Mouse (Mus musculus) liver, embryonic 16.5 days (tissue): ENCODE measurements around the gene Smad3. TPM values are rescaled to one million over a fixed set of nuclear protein-coding genes. Genes with fewer than 3 reads are reported as not detected.

Experiments used
- ATAC-seq: fragments of 200-750 bp; cut with Nextera tagmentation; 2 replicates; pipeline ENCODE4 v1.8.0; 2017; ENCODE audit warnings: low read depth, mild to moderate bottlenecking, moderate number of reproducible peaks, moderate library complexity
- H3K27ac ChIP-seq: fragments of 300-500 bp; sonication (generic); 2 replicates; pipeline ENCODE4 v1.5.1; 2014; ENCODE audit warnings: mild to moderate bottlenecking, low read length
- H3K27me3 ChIP-seq: fragments of 300-500 bp; sonication (generic); 2 replicates; pipeline ENCODE4 v1.6.1; 2014; ENCODE audit warnings: low read depth, low read length, mixed read lengths; ENCODE audit not compliant: control insufficient read depth, insufficient read depth
- H3K36me3 ChIP-seq: fragments of 300-500 bp; sonication (generic); 2 replicates; pipeline ENCODE4 v1.6.1; 2014; ENCODE audit warnings: mild to moderate bottlenecking; ENCODE audit not compliant: control insufficient read depth, insufficient read depth
- H3K4me1 ChIP-seq: fragments of 300-500 bp; sonication (generic); 2 replicates; pipeline ENCODE4 v1.6.1; 2014; ENCODE audit warnings: low read depth, low read length, mixed read lengths; ENCODE audit not compliant: control insufficient read depth
- H3K4me2 ChIP-seq: fragments of 300-500 bp; sonication (generic); 2 replicates; pipeline ENCODE4 v1.6.1; 2014; ENCODE audit warnings: low read depth, low read length, mixed read lengths
- H3K4me3 ChIP-seq: fragments of 300-500 bp; sonication (generic); 2 replicates; pipeline ENCODE4 v1.5.1; 2014; ENCODE audit warnings: low read depth, mild to moderate bottlenecking, low read length
- H3K9ac ChIP-seq: fragments of 300-500 bp; sonication (generic); 2 replicates; pipeline ENCODE4 v1.6.1; 2014; ENCODE audit warnings: low read depth, low read length
- H3K9me3 ChIP-seq: fragments of 300-500 bp; sonication (generic); replicated peaks from 2 replicates; pipeline ENCODE4 v1.6.1; 2016; ENCODE audit warnings: low read length; ENCODE audit not compliant: control insufficient read depth
- WGBS: fragments of 180-500 bp; shearing (Covaris S2); extraction: QIAGEN DNeasy Blood & Tissue Kit; methylation state at CpG from one replicate; pipeline ENCODE4 v1.1.7; 2014; ENCODE audit not compliant: insufficient replicate concordance; 5-methylcytosine and 5-hydroxymethylcytosine counted together
- polyA plus RNA-seq: library from polyadenylated mRNA; unstranded; fragments of >200 nt; fragmentation: Nextera tagmentation; extraction: Ambion mirVana; gene quantifications from 2 replicates; pipeline ENCODE4 v1.2.1, GENCODE M21; 2015

Gene Smad3
- 2.7 TPM in 2 replicates for polyA plus RNA-seq

- no peaks in the 10 kb centered on the region for H3K36me3 ChIP-seq
- peak; percentile 89 for ATAC-seq
- no peaks in the 10 kb centered on the region for H3K27me3 ChIP-seq
- H3K9ac ChIP-seq: peak within 1 kb of the TSS; percentile 84
- 0% methylated on average over 47 of the region's 59 CpGs for WGBS
- peaks cover 4% of the 10 kb centered on the region; the same call in 1 of the 2 replicates for H3K9me3 ChIP-seq
- peak within 1 kb of the TSS; percentile 99 for H3K4me2 ChIP-seq
- peak within 1 kb of the TSS; percentile 84 for H3K4me3 ChIP-seq
- peaks cover 57% of the 10 kb centered on the region for H3K4me1 ChIP-seq
- H3K27ac ChIP-seq: peak within 1 kb of the TSS; percentile 94
These were observed at the start of gene Smad3 for GRCm38 (mm10) chr9:63757865-63758440. Smad3 (minus strand) TSS chr9:63757994.

- Histone ChIP-seq H3K27ac (no peak overlapping the region), H3K4me1 (no peaks in the 10 kb centered on the region), H3K27me3 (no peaks in the 10 kb centered on the region), H3K4me2 (no peak overlapping the region), H3K4me3 (no peak overlapping the region), H3K9me3 (no peaks in the 10 kb centered on the region), H3K36me3 (no peaks in the 10 kb centered on the region), H3K9ac (no peak overlapping the region)
- WGBS: 53% methylated on average over 3 of the region's 3 CpGs
- no peak for ATAC-seq
These were observed 47.1 kb upstream of the Smad3 start for GRCm38 (mm10) chr9:63804847-63805246.

- no peak for ATAC-seq
- no peaks in the 10 kb centered on the region for H3K9me3 ChIP-seq
- H3K27ac ChIP-seq: no peak overlapping the region
- no peak overlapping the region for H3K9ac ChIP-seq
- H3K36me3 ChIP-seq: no peaks in the 10 kb centered on the region
- no peaks in the 10 kb centered on the region for H3K27me3 ChIP-seq
- no peak overlapping the region for H3K4me3 ChIP-seq
- no peaks in the 10 kb centered on the region for H3K4me1 ChIP-seq
- H3K4me2 ChIP-seq: no peak overlapping the region
- 36% methylated on average over 8 of the region's 8 CpGs for WGBS
These were observed 45.4 kb upstream of the Smad3 start for GRCm38 (mm10) chr9:63803181-63803591.

GRCm38 (mm10) chr9:63802504-63802903 lies 44.7 kb upstream of the Smad3 start:
- ATAC-seq: no peak
- Histone ChIP-seq H3K4me1 (no peaks in the 10 kb centered on the region), H3K36me3 (no peaks in the 10 kb centered on the region), H3K9me3 (no peaks in the 10 kb centered on the region), H3K27ac (no peak overlapping the region), H3K4me3 (no peak overlapping the region), H3K4me2 (no peak overlapping the region), H3K27me3 (no peaks in the 10 kb centered on the region), H3K9ac (no peak overlapping the region)
- 66% methylated on average over 7 of the region's 7 CpGs for WGBS

GRCm38 (mm10) chr9:63802080-63802479 lies 44.3 kb upstream of the Smad3 start:
- H3K9ac ChIP-seq: no peak overlapping the region
- no peaks in the 10 kb centered on the region for H3K4me1 ChIP-seq
- H3K36me3 ChIP-seq: no peaks in the 10 kb centered on the region
- H3K9me3 ChIP-seq: no peaks in the 10 kb centered on the region
- no peak overlapping the region for H3K4me3 ChIP-seq
- 48% methylated on average over 5 of the region's 5 CpGs for WGBS
- no peaks in the 10 kb centered on the region for H3K27me3 ChIP-seq
- ATAC-seq: no peak
- H3K27ac ChIP-seq: no peak overlapping the region
- H3K4me2 ChIP-seq: no peak overlapping the region

- no peaks in the 10 kb centered on the region for H3K27me3 ChIP-seq
- WGBS: 52% methylated on average over 3 of the region's 3 CpGs
These were observed 38.6 kb upstream of the Smad3 start for GRCm38 (mm10) chr9:63796429-63796828.

GRCm38 (mm10) chr9:63793731-63794495 lies 36.1 kb upstream of the Smad3 start:
- H3K9me3 ChIP-seq: no peaks in the 10 kb centered on the region
- H3K4me2 ChIP-seq: no peak overlapping the region
- no peak overlapping the region for H3K9ac ChIP-seq
- ATAC-seq: peak; percentile 71; the same call in 1 of the 2 replicates
- no peaks in the 10 kb centered on the region for H3K36me3 ChIP-seq
- no peak overlapping the region for H3K27ac ChIP-seq
- H3K27me3 ChIP-seq: no peaks in the 10 kb centered on the region
- no peak overlapping the region for H3K4me3 ChIP-seq
- 23% methylated on average over 10 of the region's 10 CpGs for WGBS
- peaks cover 16% of the 10 kb centered on the region for H3K4me1 ChIP-seq

More at GRCm38 (mm10) chr9:63796429-63796828, 38.6 kb upstream of the Smad3 start:
- H3K4me1 ChIP-seq: peaks cover 7% of the 10 kb centered on the region
- ATAC-seq: no peak
- no peak overlapping the region for H3K4me2 ChIP-seq
- H3K9ac ChIP-seq: no peak overlapping the region
- H3K27ac ChIP-seq: no peak overlapping the region
- no peaks in the 10 kb centered on the region for H3K36me3 ChIP-seq
- no peak overlapping the region for H3K4me3 ChIP-seq
- no peaks in the 10 kb centered on the region for H3K9me3 ChIP-seq

GRCm38 (mm10) chr9:63791716-63792115 lies 33.9 kb upstream of the Smad3 start:
- WGBS: 69% methylated on average over 1 of the region's 1 CpGs
- Histone ChIP-seq H3K9me3 (no peaks in the 10 kb centered on the region), H3K4me1 (peaks cover 16% of the 10 kb centered on the region), H3K4me2 (no peak overlapping the region), H3K9ac (no peak overlapping the region), H3K4me3 (no peak overlapping the region), H3K27me3 (no peaks in the 10 kb centered on the region), H3K27ac (no peak overlapping the region), H3K36me3 (no peaks in the 10 kb centered on the region)
- ATAC-seq: no peak

- WGBS: 27% methylated on average over 6 of the region's 6 CpGs
- no peak overlapping the region for H3K4me3 ChIP-seq
- no peaks in the 10 kb centered on the region for H3K36me3 ChIP-seq
- no peak overlapping the region for H3K4me2 ChIP-seq
- ATAC-seq: no peak
- H3K9ac ChIP-seq: no peak overlapping the region
- H3K9me3 ChIP-seq: no peaks in the 10 kb centered on the region
- peaks cover 18% of the 10 kb centered on the region for H3K4me1 ChIP-seq
- no peak overlapping the region for H3K27ac ChIP-seq
- H3K27me3 ChIP-seq: no peaks in the 10 kb centered on the region
These were observed 33.5 kb upstream of the Smad3 start for GRCm38 (mm10) chr9:63791275-63791674.
